18 mouse cellular contexts compared by ENCODE assay signal in the genomic region with DNA sequence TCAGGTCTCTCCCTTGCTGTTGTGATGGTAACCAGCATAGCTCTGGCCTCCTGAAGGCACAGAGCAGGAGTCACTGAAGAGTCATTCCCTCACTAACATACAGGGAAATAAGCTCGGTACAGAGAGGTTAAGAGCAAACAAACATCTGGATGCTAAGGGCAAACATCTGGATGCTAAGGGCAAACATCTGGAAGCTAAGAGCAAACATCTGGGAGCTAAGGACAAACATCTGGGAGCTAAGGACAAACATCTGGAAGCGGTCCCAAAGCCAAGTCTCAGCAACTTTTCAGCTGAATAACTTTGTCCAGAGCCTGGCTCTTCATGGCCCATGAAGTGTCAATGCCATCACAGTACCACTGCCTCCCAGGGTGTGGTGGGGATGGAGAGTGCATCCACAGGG.
"Had no signal": no experiment of that assay in that cellular context is flagged by ENCODE, and none has a peak within 500 bp of the region (broad histone marks: within the 10 kb centered on the region; RNA-seq: fewer than 3 reads in every experiment).

No protein-coding gene starts in this region.

- DNase-seq: kidney, adult 2 months; kidney, postnatal 25 days; layer of hippocampus, adult 9-11 months; liver, postnatal 0 days; lung, postnatal 10 days; lung, postnatal 4 days; midbrain, embryonic 14.5 days; thymus, adult 2 months; thymus, postnatal 14 days had no signal

- H3K27me3 ChIP-seq: lung, embryonic 15.5 days had no signal

- ATAC-seq: liver, postnatal 0 days had no signal

- H3K9me3 ChIP-seq: limb, embryonic 15.5 days; lung, embryonic 15.5 days had no signal

- H3K4me3 ChIP-seq: layer of hippocampus, adult 2 months; limb, embryonic 12.5 days; limb, embryonic 15.5 days; lung, embryonic 15.5 days had no signal

- H3K9ac ChIP-seq: limb, embryonic 12.5 days; limb, embryonic 15.5 days; liver, embryonic 14.5 days; liver, postnatal 0 days; lung, embryonic 15.5 days had no signal

- H3K4me2 ChIP-seq: limb, embryonic 12.5 days; limb, embryonic 15.5 days; liver, embryonic 11.5 days; lung, embryonic 15.5 days; midbrain, embryonic 11.5 days had no signal

- H3K36me3 ChIP-seq: limb, embryonic 12.5 days; limb, embryonic 15.5 days; lung, embryonic 15.5 days had no signal

- H3K27ac ChIP-seq: kidney, postnatal 0 days; layer of hippocampus, adult 2 months; limb, embryonic 12.5 days; limb, embryonic 15.5 days; liver, embryonic 14.5 days; stomach, postnatal 0 days had no signal
